Mouse (Mus musculus): ENCODE results near the gene Ston2. TPM values are rescaled to one million over a fixed set of nuclear protein-coding genes. Genes with fewer than 3 reads are reported as not detected.
A peak's percentile ranks its signal among the peaks of the same experiment; 100 is the strongest.

Gene Ston2
- polyA plus RNA-seq, 1 experiment: 9.0 TPM

DNA sequence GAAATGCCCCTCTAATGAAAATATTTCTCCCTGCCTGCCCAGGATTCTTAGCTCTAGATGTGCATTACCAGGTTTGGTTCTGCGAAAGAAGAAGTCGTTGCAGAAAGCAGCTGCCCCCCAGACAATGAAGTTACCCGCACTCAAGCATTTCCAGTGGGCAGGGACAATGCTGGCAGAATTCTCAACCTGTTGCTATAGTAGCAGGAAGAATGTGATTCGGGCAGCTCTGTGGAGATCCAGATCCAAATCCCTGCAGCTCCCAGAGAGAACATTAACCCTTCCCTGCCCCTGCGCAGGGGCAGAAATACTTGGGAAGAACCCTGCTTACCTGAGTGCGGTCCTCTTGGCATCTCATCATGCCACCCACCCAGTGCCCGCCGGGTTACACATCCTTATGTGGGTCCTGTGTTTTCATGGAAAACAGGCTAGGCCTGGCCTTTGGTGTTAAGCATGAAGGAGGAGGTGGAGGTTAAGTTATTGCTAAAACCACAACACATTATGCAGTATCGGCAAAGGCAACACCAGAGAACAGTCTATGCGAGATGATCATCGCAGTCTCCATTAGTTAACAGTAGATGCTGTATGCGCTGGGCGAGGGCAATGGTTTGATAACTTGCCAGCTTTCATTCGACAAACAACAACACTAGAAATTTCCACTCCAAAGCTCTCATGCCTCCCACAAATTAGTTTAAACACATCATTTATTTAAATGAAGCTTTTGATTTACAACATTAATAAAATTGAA, 108.7 kb downstream of the Ston2 start:
- no peak for TF ChIP-seq POLR2A (IDR thresholded peaks at IDR 0.05; ENCODE audit: borderline replicate concordance, insufficient read depth, low read length)
- no peak for TF ChIP-seq CTCF (IDR thresholded peaks at IDR 0.05; ENCODE audit: borderline replicate concordance, insufficient read depth, low read depth, low read length)
- DNase-seq: peak in 1 of 2 experiments; percentile 7
- Histone ChIP-seq H3K4me1 (ENCODE audit: control insufficient read depth, insufficient read depth, low read length) (peaks cover 8% of the 10 kb centered on the region), H3K4me3 (replicated peaks; ENCODE audit: insufficient read depth, low read depth, low read length) (no peak overlapping the region), H3K27me3 (ENCODE audit: control insufficient read depth, insufficient read depth, low read length) (no peaks in the 10 kb centered on the region; the same call in 1 of the 2 replicates), H3K27ac (ENCODE audit: insufficient read depth, low read length) (no peak overlapping the region)
- WGBS: 22% methylated on average over 14 of the region's 14 CpGs

DNA sequence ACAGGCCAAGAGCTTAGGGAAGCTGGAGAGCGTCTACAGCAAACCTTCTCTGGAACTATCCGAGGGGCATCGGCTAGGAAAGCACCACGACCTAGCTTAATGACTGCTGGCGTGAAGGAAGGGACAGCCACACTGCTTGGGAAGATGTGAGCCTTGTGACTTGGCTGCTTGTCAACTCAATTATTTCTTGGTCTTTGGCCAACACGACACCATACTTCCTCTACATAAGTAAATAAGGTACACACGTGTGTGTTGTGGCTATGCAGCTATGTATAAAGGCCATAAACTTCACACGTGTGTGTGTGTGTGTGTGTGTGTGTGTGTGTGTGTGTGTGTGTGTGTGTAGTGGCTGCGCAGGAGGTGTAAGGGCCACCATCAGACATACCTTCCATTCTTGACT, 112.2 kb downstream of the Ston2 start:
- no peak for DNase-seq
- no peak for TF ChIP-seq POLR2A (IDR thresholded peaks at IDR 0.05; ENCODE audit: borderline replicate concordance, insufficient read depth, low read length)
- no peaks in the 10 kb centered on the region; the same call in 1 of the 2 replicates for H3K27me3 ChIP-seq (ENCODE audit: control insufficient read depth, insufficient read depth, low read length)
- H3K4me1 ChIP-seq (ENCODE audit: control insufficient read depth, insufficient read depth, low read length): no peaks in the 10 kb centered on the region
- H3K4me3 ChIP-seq (replicated peaks; ENCODE audit: insufficient read depth, low read depth, low read length): no peak overlapping the region
- H3K27ac ChIP-seq (ENCODE audit: insufficient read depth, low read length): no peak overlapping the region
- 28% methylated on average over 9 of the region's 9 CpGs for WGBS

DNA sequence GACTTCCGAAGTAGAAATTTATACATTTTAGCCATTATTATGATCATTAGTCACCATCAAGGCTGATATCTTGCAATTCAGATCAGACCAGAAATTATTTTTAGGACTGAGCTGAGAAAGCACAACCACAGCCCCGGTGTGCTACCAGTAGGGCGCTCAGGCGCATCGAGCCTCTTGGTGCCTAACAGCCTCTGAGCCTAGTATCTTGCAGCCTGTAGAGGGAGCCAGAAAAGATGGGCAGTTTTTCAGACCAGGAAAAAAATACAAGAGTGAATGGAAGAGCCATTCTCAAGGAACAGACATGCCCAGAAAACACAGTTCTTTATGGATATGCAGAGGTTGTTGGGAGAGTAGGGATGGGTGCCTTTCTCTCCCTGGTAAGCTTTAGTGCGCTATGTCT, 115.0 kb downstream of the Ston2 start:
- Histone ChIP-seq H3K4me3 (replicated peaks; ENCODE audit: insufficient read depth, low read depth, low read length) (no peak overlapping the region), H3K27ac (ENCODE audit: insufficient read depth, low read length) (no peak overlapping the region), H3K4me1 (ENCODE audit: control insufficient read depth, insufficient read depth, low read length) (no peaks in the 10 kb centered on the region), H3K27me3 (ENCODE audit: control insufficient read depth, insufficient read depth, low read length) (peaks cover 1% of the 10 kb centered on the region; the same call in 1 of the 2 replicates)
- no peak for DNase-seq
- TF ChIP-seq POLR2A (IDR thresholded peaks at IDR 0.05; ENCODE audit: borderline replicate concordance, insufficient read depth, low read length) (no peak), CTCF (IDR thresholded peaks at IDR 0.05; ENCODE audit: borderline replicate concordance, insufficient read depth, low read depth, low read length) (no peak)
- 35% methylated on average over 6 of the region's 6 CpGs for WGBS

DNA sequence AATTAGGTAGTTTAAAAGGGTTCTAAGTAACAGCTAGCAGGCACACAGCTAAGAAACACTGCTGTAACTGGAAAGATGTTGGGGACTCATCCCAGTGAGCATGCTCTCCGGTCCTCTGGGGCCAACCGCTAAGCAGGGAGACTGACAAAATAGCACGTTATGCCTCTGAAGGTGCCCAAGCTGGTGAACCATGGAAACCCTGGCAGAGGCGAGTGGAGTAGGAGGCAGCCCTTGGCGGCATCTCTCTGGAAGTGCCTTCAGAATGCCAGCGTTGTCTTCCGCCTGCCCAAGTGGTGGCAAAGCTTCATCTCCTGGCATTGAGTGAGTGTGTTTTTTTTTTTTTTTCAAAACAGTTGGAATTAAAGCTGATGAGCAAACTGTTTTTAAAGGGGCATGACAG, 115.7 kb downstream of the Ston2 start:
- Histone ChIP-seq H3K27ac (ENCODE audit: insufficient read depth, low read length) (no peak overlapping the region), H3K4me1 (ENCODE audit: control insufficient read depth, insufficient read depth, low read length) (no peaks in the 10 kb centered on the region), H3K4me3 (replicated peaks; ENCODE audit: insufficient read depth, low read depth, low read length) (no peak overlapping the region), H3K27me3 (ENCODE audit: control insufficient read depth, insufficient read depth, low read length) (peaks cover 1% of the 10 kb centered on the region; the same call in 1 of the 2 replicates)
- TF ChIP-seq POLR2A (IDR thresholded peaks at IDR 0.05; ENCODE audit: borderline replicate concordance, insufficient read depth, low read length): no peak
- TF ChIP-seq CTCF (IDR thresholded peaks at IDR 0.05; ENCODE audit: borderline replicate concordance, insufficient read depth, low read depth, low read length): no peak
- 3% methylated on average over 7 of the region's 7 CpGs for WGBS
- DNase-seq: peak in 1 of 2 experiments; percentile 42

GRCm38 (mm10) chr12:91668529-91669245, 119.5 kb downstream of the Ston2 start:
- TF ChIP-seq CTCF (IDR thresholded peaks at IDR 0.05; ENCODE audit: borderline replicate concordance, insufficient read depth, low read depth, low read length): no peak
- no peak overlapping the region for H3K4me3 ChIP-seq (replicated peaks; ENCODE audit: insufficient read depth, low read depth, low read length)
- DNase-seq: no peak
- H3K27me3 ChIP-seq (ENCODE audit: control insufficient read depth, insufficient read depth, low read length): peaks cover 1% of the 10 kb centered on the region; the same call in 1 of the 2 replicates
- 60% methylated on average over 16 of the region's 16 CpGs for WGBS
- H3K27ac ChIP-seq (ENCODE audit: insufficient read depth, low read length): no peak overlapping the region
- no peaks in the 10 kb centered on the region for H3K4me1 ChIP-seq (ENCODE audit: control insufficient read depth, insufficient read depth, low read length)

GRCm38 (mm10) chr12:91667741-91668140, 120.4 kb downstream of the Ston2 start:
- WGBS: 33% methylated on average over 7 of the region's 7 CpGs
- H3K27ac ChIP-seq (ENCODE audit: insufficient read depth, low read length): no peak overlapping the region
- H3K4me3 ChIP-seq (replicated peaks; ENCODE audit: insufficient read depth, low read depth, low read length): no peak overlapping the region
- no peak for DNase-seq
- H3K27me3 ChIP-seq (ENCODE audit: control insufficient read depth, insufficient read depth, low read length): peaks cover 1% of the 10 kb centered on the region; the same call in 1 of the 2 replicates
- TF ChIP-seq CTCF (IDR thresholded peaks at IDR 0.05; ENCODE audit: borderline replicate concordance, insufficient read depth, low read depth, low read length) (no peak), POLR2A (IDR thresholded peaks at IDR 0.05; ENCODE audit: borderline replicate concordance, insufficient read depth, low read length) (no peak)
- H3K4me1 ChIP-seq (ENCODE audit: control insufficient read depth, insufficient read depth, low read length): no peaks in the 10 kb centered on the region

DNA sequence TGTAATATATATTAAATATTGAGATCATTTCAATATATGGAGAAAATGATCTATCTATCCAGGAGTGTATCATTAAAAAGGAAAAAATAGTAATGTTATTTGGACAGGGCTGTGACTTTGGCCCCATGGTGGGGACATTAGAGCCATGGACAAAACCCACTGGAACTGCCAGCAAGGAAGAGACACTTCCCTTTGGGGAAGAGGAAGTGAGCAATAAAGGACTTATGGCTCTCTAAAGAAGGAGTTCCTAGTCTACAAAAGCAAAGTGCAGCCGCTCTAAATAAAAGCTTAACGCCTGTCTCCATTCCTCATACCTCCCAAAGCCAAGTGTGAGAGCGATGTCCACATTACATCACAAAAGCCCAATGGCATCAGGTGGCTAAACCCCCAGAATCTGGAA, 121.6 kb downstream of the Ston2 start:
- TF ChIP-seq CTCF (IDR thresholded peaks at IDR 0.05; ENCODE audit: borderline replicate concordance, insufficient read depth, low read depth, low read length) (no peak), POLR2A (IDR thresholded peaks at IDR 0.05; ENCODE audit: borderline replicate concordance, insufficient read depth, low read length) (no peak)
- Histone ChIP-seq H3K4me3 (replicated peaks; ENCODE audit: insufficient read depth, low read depth, low read length) (no peak overlapping the region), H3K27me3 (ENCODE audit: control insufficient read depth, insufficient read depth, low read length) (peaks cover 1% of the 10 kb centered on the region; the same call in 1 of the 2 replicates), H3K27ac (ENCODE audit: insufficient read depth, low read length) (no peak overlapping the region), H3K4me1 (ENCODE audit: control insufficient read depth, insufficient read depth, low read length) (no peaks in the 10 kb centered on the region)
- DNase-seq: no peak
- 90% methylated on average over 3 of the region's 3 CpGs for WGBS

GRCm38 (mm10) chr12:91665431-91665830, 122.8 kb downstream of the Ston2 start:
- TF ChIP-seq CTCF (IDR thresholded peaks at IDR 0.05; ENCODE audit: borderline replicate concordance, insufficient read depth, low read depth, low read length) (no peak), POLR2A (IDR thresholded peaks at IDR 0.05; ENCODE audit: borderline replicate concordance, insufficient read depth, low read length) (no peak)
- H3K4me3 ChIP-seq (replicated peaks; ENCODE audit: insufficient read depth, low read depth, low read length): no peak overlapping the region
- no peaks in the 10 kb centered on the region for H3K4me1 ChIP-seq (ENCODE audit: control insufficient read depth, insufficient read depth, low read length)
- no peak for DNase-seq
- peaks cover 1% of the 10 kb centered on the region; the same call in 1 of the 2 replicates for H3K27me3 ChIP-seq (ENCODE audit: control insufficient read depth, insufficient read depth, low read length)
- no peak overlapping the region for H3K27ac ChIP-seq (ENCODE audit: insufficient read depth, low read length)
- 84% methylated on average over 5 of the region's 5 CpGs for WGBS

All from cerebellum, adult 2 months (tissue).